Mouse (Mus musculus) MEL (cell line): ENCODE results near the gene Cacna1s.

Source experiments
- CHD2 ChIP-seq: IDR thresholded peaks from 2 replicates; pipeline ENCODE4 v1.6.1; 2011; ENCODE audit warnings: low read length, improper control_type of control experiment
- CTCF ChIP-seq, 3 experiments: IDR thresholded peaks in 2 of 3; conservative IDR thresholded peaks in 1 of 3; 2 replicates each; pipeline ENCODE4 v1.5.1; 2011 to 2012; ENCODE audit warnings: low read length in 3 of 3, low read depth in 2 of 3, mild to moderate bottlenecking in 2 of 3, improper control_type of control experiment in 1 of 3, inconsistent platforms in 1 of 3, mixed read lengths in 1 of 3, moderate library complexity in 1 of 3; ENCODE audit not compliant: control insufficient read depth in 1 of 3, insufficient read depth in 1 of 3, poor library complexity in 1 of 3, severe bottlenecking in 1 of 3
- HCFC1 ChIP-seq: IDR thresholded peaks from 2 replicates; pipeline ENCODE4 v1.6.1; 2012; ENCODE audit warnings: low read depth, mild to moderate bottlenecking, inconsistent platforms, low read length, improper control_type of control experiment, moderate library complexity
- MAZ ChIP-seq: IDR thresholded peaks from 2 replicates; pipeline ENCODE4 v1.6.1; 2012; ENCODE audit warnings: low read depth, mild to moderate bottlenecking, inconsistent platforms, low read length, improper control_type of control experiment
- NELFE ChIP-seq: IDR thresholded peaks from 2 replicates; pipeline ENCODE4 v1.6.1; 2011; ENCODE audit warnings: low read depth, low read length, improper control_type of control experiment
- POLR2A ChIP-seq, 2 experiments: IDR thresholded peaks; 2 replicates each; pipeline ENCODE4 v1.6.1; 2011 to 2012; ENCODE audit warnings: low read length in 2 of 2, mild to moderate bottlenecking in 2 of 2, control low read depth in 1 of 2, improper control_type of control experiment in 1 of 2, low read depth in 1 of 2, moderate library complexity in 1 of 2; ENCODE audit not compliant: control insufficient read depth in 1 of 2, insufficient read depth in 1 of 2, poor library complexity in 1 of 2
- TCF12 ChIP-seq: IDR thresholded peaks from 2 replicates; pipeline ENCODE4 v1.6.1; 2014; ENCODE audit warnings: low read depth, mild to moderate bottlenecking, inconsistent platforms, low read length, improper control_type of control experiment, moderate library complexity

DNA sequence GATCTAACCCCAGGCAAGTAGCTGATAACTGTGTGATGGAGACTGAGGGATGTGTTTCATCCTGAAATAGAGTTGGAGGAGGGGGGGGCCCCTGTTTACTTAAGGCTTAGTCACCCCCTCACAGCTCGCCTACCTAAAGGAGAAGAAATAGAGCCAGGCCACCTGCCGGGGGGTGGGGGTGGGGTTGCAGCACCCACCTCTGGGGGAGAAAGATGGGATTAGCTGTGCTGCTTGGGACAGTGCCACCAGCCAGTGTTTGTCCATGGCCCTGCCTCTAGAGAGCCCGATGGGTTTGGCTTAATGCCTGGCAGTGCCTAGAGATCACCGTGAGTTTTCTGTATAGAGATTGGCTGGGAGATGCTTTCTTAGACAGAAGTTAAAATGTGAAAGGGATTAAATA lies 11.7 kb upstream of the Cacna1s start:
- TF ChIP-seq CTCF (IDR thresholded peaks at IDR 0.05 in 2 of 3, conservative IDR thresholded peaks at IDR 0.05 in 1 of 3; ENCODE audit: control insufficient read depth in 1 of 3, insufficient read depth in 1 of 3, low read depth in 2 of 3, low read length in 3 of 3, poor library complexity in 1 of 3, severe bottlenecking in 1 of 3) (no peak), NELFE (no peak), TCF12 (no peak), POLR2A (IDR thresholded peaks at IDR 0.05; ENCODE audit: control insufficient read depth in 1 of 2, insufficient read depth in 1 of 2, low read depth in 1 of 2, low read length in 2 of 2, poor library complexity in 1 of 2) (no peak), HCFC1 (no peak), CHD2 (no peak), MAZ (no peak)
